Comparison of ENCODE assay signal across 8 mouse cellular contexts in the genomic region with DNA sequence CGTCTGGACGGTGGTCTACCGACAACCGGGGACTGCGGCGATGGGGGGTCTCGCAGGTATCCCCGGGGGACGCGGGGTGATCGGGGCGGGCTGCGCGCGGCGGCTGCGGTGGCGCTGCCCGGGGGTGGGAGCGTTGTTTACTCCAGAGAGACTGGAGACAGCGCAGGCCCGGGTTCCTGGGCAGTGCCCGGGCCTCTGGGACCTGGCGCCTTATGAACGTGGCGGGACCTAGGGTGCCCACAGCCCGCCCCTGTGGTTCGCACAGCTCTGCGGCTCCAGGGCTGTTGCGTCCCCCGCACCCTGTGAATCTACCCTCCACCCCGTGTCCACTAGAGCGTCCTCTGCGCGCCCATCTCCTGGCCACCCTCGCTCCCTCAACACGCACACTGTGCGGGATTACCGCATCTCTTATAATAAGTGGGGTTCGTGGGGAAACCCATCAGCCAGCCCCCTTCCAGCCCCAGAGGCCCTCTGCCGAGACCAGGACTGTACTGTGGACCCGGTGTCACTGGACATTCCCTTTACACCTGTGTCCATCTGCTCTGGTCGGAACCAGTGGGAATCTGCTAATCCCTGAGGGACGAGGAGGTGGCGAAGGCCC. TPM values are rescaled to one million over a fixed set of nuclear protein-coding genes. Genes with fewer than 3 reads are reported as not detected.
DNase-seq lines count a peak whose midpoint lies in the region; ATAC-seq and TF ChIP-seq lines count a peak whose summit lies in the region.

No protein-coding gene starts in this region.

- WGBS in bone marrow, adult 2 months: 3% methylated on average over 45 of the region's 45 CpGs
- WGBS in forebrain, embryonic 11.5 days: 4% methylated on average over 34 of the region's 45 CpGs
- 2% methylated on average over 45 of the region's 45 CpGs for WGBS in olfactory bulb, adult 2 months

- no peak for TF ChIP-seq POLR2A in bone marrow, adult 2 months (IDR thresholded peaks at IDR 0.05; ENCODE audit: borderline replicate concordance, control insufficient read depth, low read depth, low read length)
- no peak for TF ChIP-seq POLR2A in olfactory bulb, adult 2 months (IDR thresholded peaks at IDR 0.05; ENCODE audit: insufficient read depth, low read depth, low read length)

- H3K4me1 ChIP-seq in bone marrow, adult 2 months (ENCODE audit: control insufficient read depth, insufficient read depth, low read length): peaks cover 10% of the 10 kb centered on the region
- peaks cover 9% of the 10 kb centered on the region; the same call in 1 of the 2 replicates for H3K4me1 ChIP-seq in forebrain, embryonic 11.5 days (replicated peaks; ENCODE audit: control insufficient read depth, insufficient read depth, low read length)
- H3K4me1 ChIP-seq in olfactory bulb, adult 2 months (ENCODE audit: control insufficient read depth, insufficient read depth, low read length): peaks cover 58% of the 10 kb centered on the region

- no peak for TF ChIP-seq CTCF in layer of hippocampus, adult 2 months (conservative IDR thresholded peaks at IDR 0.05)
- no peak for TF ChIP-seq CTCF in bone marrow, adult 2 months (IDR thresholded peaks at IDR 0.05; ENCODE audit: control insufficient read depth, insufficient read depth, low read length)
- TF ChIP-seq CTCF in olfactory bulb, adult 2 months (IDR thresholded peaks at IDR 0.05; ENCODE audit: insufficient read depth, low read depth, low read length): no peak

- no peaks in the 10 kb centered on the region for H3K36me3 ChIP-seq in forebrain, embryonic 11.5 days (ENCODE audit: control insufficient read depth, insufficient read depth, low read length)

- H3K9ac ChIP-seq in forebrain, embryonic 11.5 days (ENCODE audit: low read length): peak overlapping the region; percentile 83

- peak overlapping the region; percentile 92 for H3K4me2 ChIP-seq in forebrain, embryonic 11.5 days (ENCODE audit: low read depth, low read length, severe bottlenecking)

- peak; percentile 52 for ATAC-seq in forebrain, embryonic 11.5 days (replicated peaks; ENCODE audit: low FRiP score)
- no peak for ATAC-seq in monocyte, adult 5-6 weeks (replicated peaks; ENCODE audit: insufficient number of reproducible peaks, low FRiP score, low TSS enrichment, poor library complexity, severe bottlenecking)

- DNase-seq in layer of hippocampus, adult 2 months (ENCODE audit: low spot score in 2 of 2): no peak
- no peak for DNase-seq in layer of hippocampus, adult 9-11 months
- DNase-seq in forebrain, embryonic 11.5 days (ENCODE audit: low spot score): no peak
- DNase-seq in liver: peak; percentile 66
- DNase-seq in layer of hippocampus, adult 9-10 months (ENCODE audit: low spot score): no peak

- peaks cover 8% of the 10 kb centered on the region for H3K27me3 ChIP-seq in forebrain, embryonic 11.5 days (ENCODE audit: control insufficient read depth, insufficient read depth, low read length)

- peak overlapping the region; percentile 96 for H3K4me3 ChIP-seq in layer of hippocampus, adult 2 months
- peak overlapping the region; percentile 81 for H3K4me3 ChIP-seq in bone marrow, adult 2 months (replicated peaks; ENCODE audit: control insufficient read depth, low read depth, low read length)
- peak overlapping the region; percentile 78 for H3K4me3 ChIP-seq in forebrain, embryonic 11.5 days (ENCODE audit: low read depth, low read length)
- peak overlapping the region; percentile 96 for H3K4me3 ChIP-seq in olfactory bulb, adult 2 months (ENCODE audit: insufficient read depth, low read depth, low read length)

- no peaks in the 10 kb centered on the region for H3K9me3 ChIP-seq in forebrain, embryonic 11.5 days (ENCODE audit: control insufficient read depth, low read length)

- H3K27ac ChIP-seq in layer of hippocampus, adult 2 months: peak overlapping the region; percentile 99
- H3K27ac ChIP-seq in bone marrow, adult 2 months (ENCODE audit: control insufficient read depth, insufficient read depth, low read depth, low read length, poor library complexity): peak overlapping the region; percentile 85
- H3K27ac ChIP-seq in forebrain, embryonic 11.5 days (ENCODE audit: low read depth, low read length): 0 out of 2 replicates have a peak overlapping the region, but pooled peaks have one; percentile 12
- peak overlapping the region; percentile 84 for H3K27ac ChIP-seq in olfactory bulb, adult 2 months (ENCODE audit: insufficient read depth, low read depth, low read length)

RNA-seq across cellular contexts. Expression of a gene that starts 6.3 kb away (rescaled TPM):
- 100 to 1,000 TPM; 133 to 135 TPM for total RNA-seq in layer of hippocampus, adult 2 months (2021)
- 62.3 and 67.5 TPM in 2 replicates for polyA plus RNA-seq in bone marrow, adult 2 months (2011; ENCODE audit: insufficient read depth, insufficient read length, low replicate concordance, missing spikeins)
- 32.1 and 32.9 TPM in 2 replicates for polyA plus RNA-seq in forebrain, embryonic 11.5 days (2014; fragmentation: Nextera tagmentation; extraction: Ambion mirVana)
- polyA plus RNA-seq in olfactory bulb, adult 2 months (2012; ENCODE audit: insufficient read depth, insufficient read length, low replicate concordance, missing spikeins): not detected in 2 replicates
- total RNA-seq in monocyte, adult 5-6 weeks (2017): 20.0 to 22.8 TPM (median 22.4 TPM) in 3 replicates

RNA-seq across cellular contexts. Expression of a gene that starts 16.9 kb away (rescaled TPM):
- 10 to 100 TPM; 45.5 to 46.8 TPM for total RNA-seq in layer of hippocampus, adult 2 months (2021)
- 15.3 and 17.0 TPM in 2 replicates for polyA plus RNA-seq in bone marrow, adult 2 months (2011; ENCODE audit: insufficient read depth, insufficient read length, low replicate concordance, missing spikeins)
- 4.8 and 5.5 TPM in 2 replicates for polyA plus RNA-seq in forebrain, embryonic 11.5 days (2014; fragmentation: Nextera tagmentation; extraction: Ambion mirVana)
- polyA plus RNA-seq in olfactory bulb, adult 2 months (2012; ENCODE audit: insufficient read depth, insufficient read length, low replicate concordance, missing spikeins): not detected in 2 replicates
- total RNA-seq in monocyte, adult 5-6 weeks (2017): 0.19 to 5.1 TPM (median 1.8 TPM) in 3 replicates

RNA-seq across cellular contexts. Expression of a gene that starts 53.5 kb away (rescaled TPM):
- total RNA-seq in layer of hippocampus, adult 2 months (2021): under 1 TPM; 0.59 to 0.96 TPM
- polyA plus RNA-seq in bone marrow, adult 2 months (2011; ENCODE audit: insufficient read depth, insufficient read length, low replicate concordance, missing spikeins): 2.3 and 7.3 TPM in 2 replicates
- polyA plus RNA-seq in forebrain, embryonic 11.5 days (2014; fragmentation: Nextera tagmentation; extraction: Ambion mirVana): 0.33 TPM in 1 of 2 replicates, not detected in the other
- not detected in 2 replicates for polyA plus RNA-seq in olfactory bulb, adult 2 months (2012; ENCODE audit: insufficient read depth, insufficient read length, low replicate concordance, missing spikeins)
- 0.32 to 1.6 TPM in 2 of 3 replicates, not detected in the other for total RNA-seq in monocyte, adult 5-6 weeks (2017)

RNA-seq across cellular contexts. Expression of a gene that starts 59.6 kb away (rescaled TPM):
- 10 to 100 TPM; 23.8 to 28.5 TPM for total RNA-seq in layer of hippocampus, adult 2 months (2021)
- 34.1 and 37.8 TPM in 2 replicates for polyA plus RNA-seq in bone marrow, adult 2 months (2011; ENCODE audit: insufficient read depth, insufficient read length, low replicate concordance, missing spikeins)
- 23.9 and 26.4 TPM in 2 replicates for polyA plus RNA-seq in forebrain, embryonic 11.5 days (2014; fragmentation: Nextera tagmentation; extraction: Ambion mirVana)
- 147 TPM in 1 of 2 replicates, not detected in the other for polyA plus RNA-seq in olfactory bulb, adult 2 months (2012; ENCODE audit: insufficient read depth, insufficient read length, low replicate concordance, missing spikeins)
- total RNA-seq in monocyte, adult 5-6 weeks (2017): 6.5 to 17.5 TPM (median 10.7 TPM) in 3 replicates

Comparison
In these comparisons a context has a peak if more than half of its experiments do, and no peak if none do; other contexts are left out.
1. H3K27ac ChIP-seq: peak in every context shown above with its lines; median percentile 99 in layer of hippocampus, adult 2 months; 85 in bone marrow, adult 2 months; 84 in olfactory bulb, adult 2 months; 12 in forebrain, embryonic 11.5 days.
2. RNA of a gene that starts 53.5 kb away (polyA plus RNA-seq): not detected in olfactory bulb, adult 2 months; 2.3 to 7.3 TPM in bone marrow, adult 2 months and 0.33 TPM in forebrain, embryonic 11.5 days; every median in the first group is over 10 times any median in the second.
3. Peak in every context shown above with its lines, with median percentiles within 50 percentile points of each other: H3K4me3 ChIP-seq.